In genomic region chr11:108128593-108128992, GRCm38 (mm10) we compare ENCODE assay signal across 8 mouse cellular contexts.
A peak's percentile ranks its signal among the peaks of the same experiment; 100 is the strongest.
DNase-seq lines count a peak whose midpoint lies in the region; ATAC-seq and TF ChIP-seq lines count a peak whose summit lies in the region.

No protein-coding gene starts in this region.

- peak; percentile 14 for TF ChIP-seq CTCF in C2C12 (IDR thresholded peaks at IDR 0.05; ENCODE audit: control insufficient read depth, insufficient read depth, insufficient read length)
- peak; percentile 41; the same call in 1 of the 2 replicates for TF ChIP-seq CTCF in bone marrow macrophage, adult 2 months (IDR thresholded peaks at IDR 0.05; ENCODE audit: low read depth, low read length)
- TF ChIP-seq CTCF in liver, postnatal 0 days (IDR thresholded peaks at IDR 0.05; ENCODE audit: low read depth): peak; percentile 77

- no peak overlapping the region for H3K9ac ChIP-seq in liver, postnatal 0 days (replicated peaks)

- DNase-seq in 3134 (ENCODE audit: extremely low read depth, insufficient read length, low spot score): peak; percentile 20
- DNase-seq in forelimb bud, embryonic 11.5 days (ENCODE audit: low read depth, low spot score): peak; percentile 53
- peak; percentile 45 to 73 for DNase-seq in kidney, adult 8-10 months
- DNase-seq in liver, postnatal 0 days: peak; percentile 66
- DNase-seq in retina, postnatal 1 day: peak; percentile 83
- DNase-seq in urinary bladder, postnatal 4 days (ENCODE audit: low spot score in 2 of 2): no peak

- H3K4me2 ChIP-seq in liver, postnatal 0 days (ENCODE audit: low read depth, low read length): no peak overlapping the region

- ATAC-seq in liver, postnatal 0 days: peak; percentile 56; the same call in 1 of the 2 replicates

- no peak overlapping the region for H3K27ac ChIP-seq in bone marrow macrophage, adult 2 months (ENCODE audit: insufficient read depth, low read depth, low read length)
- no peak overlapping the region for H3K27ac ChIP-seq in liver, postnatal 0 days (ENCODE audit: low read depth)

- H3K9me3 ChIP-seq in liver, postnatal 0 days (ENCODE audit: low read length): no peaks in the 10 kb centered on the region

- TF ChIP-seq EP300 in liver, postnatal 0 days (IDR thresholded peaks at IDR 0.05; ENCODE audit: low read depth): no peak

- no peak overlapping the region for H3ac ChIP-seq in C2C12 (ENCODE audit: control insufficient read depth, insufficient read length, low read depth)

- WGBS in liver, postnatal 0 days (ENCODE audit: insufficient replicate concordance): 24% methylated on average over 5 of the region's 5 CpGs

- TF ChIP-seq POLR2A in bone marrow macrophage, adult 2 months (IDR thresholded peaks at IDR 0.05; ENCODE audit: borderline replicate concordance, low read depth, low read length): no peak

- H3K79me2 ChIP-seq in C2C12 (ENCODE audit: control insufficient read depth, insufficient read depth): peaks cover 8% of the 10 kb centered on the region

- H3K36me3 ChIP-seq in C2C12 (ENCODE audit: control insufficient read depth, insufficient read depth): no peaks in the 10 kb centered on the region
- no peaks in the 10 kb centered on the region for H3K36me3 ChIP-seq in liver, postnatal 0 days (replicated peaks; ENCODE audit: insufficient read depth, low read length)

- no peak overlapping the region for H3K4me3 ChIP-seq in C2C12 (ENCODE audit: insufficient read depth, poor library complexity, severe bottlenecking)
- H3K4me3 ChIP-seq in bone marrow macrophage, adult 2 months (ENCODE audit: insufficient read depth, low read length): no peak overlapping the region
- H3K4me3 ChIP-seq in liver, postnatal 0 days (ENCODE audit: low read depth, low read length): no peak overlapping the region

- H3K79me3 ChIP-seq in C2C12 (ENCODE audit: low read depth): no peaks in the 10 kb centered on the region

- no peaks in the 10 kb centered on the region for H3K4me1 ChIP-seq in bone marrow macrophage, adult 2 months (ENCODE audit: control insufficient read depth, insufficient read depth, low read length)
- peaks cover 2% of the 10 kb centered on the region; the same call in 1 of the 2 replicates for H3K4me1 ChIP-seq in liver, postnatal 0 days (ENCODE audit: insufficient read depth)

- no peaks in the 10 kb centered on the region for H3K27me3 ChIP-seq in C2C12 (ENCODE audit: control insufficient read depth, insufficient read depth, insufficient read length)
- H3K27me3 ChIP-seq in liver, postnatal 0 days (ENCODE audit: insufficient read depth, low read length): no peaks in the 10 kb centered on the region

TF ChIP-seq in C2C12, 6 proteins besides CTCF, POLR2A, EP300 and RAD21:
- TF ChIP-seq MYOG (IDR thresholded peaks at IDR 0.05; ENCODE audit: control insufficient read depth, extremely low read depth, insufficient read length) (no peak), MYOD1 (IDR thresholded peaks at IDR 0.05; ENCODE audit: control insufficient read depth, insufficient read length, low read depth) (no peak), USF1 (IDR thresholded peaks at IDR 0.05; ENCODE audit: low read depth) (no peak), CEBPB (IDR thresholded peaks at IDR 0.05; ENCODE audit: low read depth) (no peak)

Comparison
In these comparisons a context has a peak if more than half of its experiments do, and no peak if none do; other contexts are left out.
1. DNase-seq: peak in 3134 (single experiment), forelimb bud, embryonic 11.5 days (single experiment), kidney, adult 8-10 months (2 of 2), liver, postnatal 0 days (single experiment) and retina, postnatal 1 day (single experiment); none in urinary bladder, postnatal 4 days (0 of 2).
2. CTCF ChIP-seq: peak in every context shown above with its lines; median percentile 77 in liver, postnatal 0 days; 41 in bone marrow macrophage, adult 2 months; 14 in C2C12.